Mouse (Mus musculus) CD4-positive, CD25-positive, alpha-beta regulatory T cell, adult 4 months (primary cell): ENCODE results near the gene Gtf3c1. TPM values are rescaled to one million over a fixed set of nuclear protein-coding genes. Genes with fewer than 3 reads are reported as not detected.
A peak's percentile ranks its signal among the peaks of the same experiment; 100 is the strongest.

Source experiments
- ATAC-seq: one replicate; pipeline ENCODE4 v1.8.0; 2017
- polyA plus RNA-seq, 2 experiments: library from polyadenylated mRNA; unstranded; fragments of 100-300 nt; shearing (Covaris generic); gene quantifications; one replicate each; pipeline ENCODE4 v1.2.1; 2017

Gtf3c1 gene
- polyA plus RNA-seq, 2 experiments from 2014 or later = 16.1 to 29.4 TPM

DNA sequence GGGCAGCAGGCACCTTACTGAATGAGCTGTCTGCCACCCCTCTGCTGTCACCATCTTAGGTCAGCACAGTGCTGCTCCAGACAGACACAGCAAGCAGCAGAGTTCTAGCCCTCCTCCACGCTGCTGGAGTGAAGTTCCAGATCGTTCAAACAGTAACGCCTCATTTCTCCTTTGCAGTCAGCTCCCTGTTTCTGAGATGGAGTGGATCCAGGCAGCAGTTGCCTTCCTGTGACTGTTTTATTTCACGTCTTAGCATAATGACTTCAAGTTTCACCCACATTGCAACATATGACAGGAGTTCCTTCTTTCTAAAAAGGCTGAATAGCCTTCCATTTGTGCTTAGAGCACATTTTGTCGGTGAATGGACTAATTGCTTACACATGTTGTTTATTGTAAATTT, 94.0 kb downstream of the Gtf3c1 start:
- ATAC-seq = no peak

DNA sequence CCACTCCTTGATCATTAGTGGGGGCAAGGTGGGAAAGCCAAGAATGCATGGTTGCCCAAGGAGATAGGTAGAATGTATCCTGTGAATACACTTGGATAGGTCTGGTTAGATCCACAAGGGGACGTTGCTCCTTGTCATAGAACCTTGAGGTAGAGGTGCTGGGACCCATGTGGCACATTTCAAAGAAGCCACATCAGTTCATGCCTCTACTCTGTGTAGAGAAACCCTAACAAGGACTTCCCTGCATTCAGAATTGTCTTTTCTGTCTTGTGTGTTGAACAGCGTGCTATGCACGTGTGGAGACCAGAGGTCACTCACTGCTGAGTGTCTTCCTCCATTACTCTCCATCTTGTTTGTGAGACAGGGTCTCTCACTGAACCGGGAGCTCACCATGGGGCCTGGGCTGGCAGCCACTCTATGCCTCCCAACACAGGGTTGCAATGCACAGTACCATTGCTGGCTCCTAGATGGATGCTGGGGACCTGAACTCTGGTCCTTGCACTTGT, 99.3 kb downstream of the Gtf3c1 start:
- ATAC-seq = no peak

DNA sequence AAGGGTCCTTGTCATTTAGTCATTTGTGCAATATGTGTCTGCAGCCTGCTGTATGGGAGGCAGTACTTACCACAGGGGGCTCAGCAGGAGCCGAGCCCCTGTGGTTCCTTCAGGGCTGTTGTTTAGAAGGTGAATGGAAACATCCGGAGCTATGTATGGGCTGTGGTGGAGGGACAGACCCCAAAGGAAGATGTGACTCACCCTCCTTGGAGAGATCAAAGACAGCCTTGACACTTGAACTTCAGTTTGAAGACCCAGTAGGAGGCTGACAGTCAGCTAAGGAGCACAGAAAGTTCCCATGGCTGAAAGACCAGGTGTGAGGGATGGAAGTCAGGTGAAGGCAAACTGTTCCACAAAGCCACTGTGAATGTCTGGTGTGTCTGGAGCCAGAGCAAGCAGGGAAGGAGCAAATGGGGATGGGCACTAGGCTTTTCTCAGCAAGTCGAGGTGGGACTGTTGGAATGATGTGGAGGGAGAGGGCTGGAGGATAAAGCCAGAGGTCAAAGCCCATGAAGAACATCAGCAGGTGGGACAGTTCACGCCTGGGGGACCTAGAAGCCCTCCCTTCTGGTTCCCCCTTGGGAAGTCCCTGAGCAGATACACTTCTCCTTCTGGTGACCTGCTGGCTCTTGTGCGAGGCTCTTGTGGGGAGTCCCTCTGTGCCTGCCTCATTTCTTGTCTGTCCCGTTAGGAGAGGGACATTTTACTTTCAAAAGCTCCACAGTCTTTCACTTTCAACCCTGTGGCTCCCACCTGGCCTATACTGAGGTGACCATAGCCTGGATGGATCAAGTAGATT, 100.0 kb downstream of the Gtf3c1 start:
- ATAC-seq = peak; percentile 72

DNA sequence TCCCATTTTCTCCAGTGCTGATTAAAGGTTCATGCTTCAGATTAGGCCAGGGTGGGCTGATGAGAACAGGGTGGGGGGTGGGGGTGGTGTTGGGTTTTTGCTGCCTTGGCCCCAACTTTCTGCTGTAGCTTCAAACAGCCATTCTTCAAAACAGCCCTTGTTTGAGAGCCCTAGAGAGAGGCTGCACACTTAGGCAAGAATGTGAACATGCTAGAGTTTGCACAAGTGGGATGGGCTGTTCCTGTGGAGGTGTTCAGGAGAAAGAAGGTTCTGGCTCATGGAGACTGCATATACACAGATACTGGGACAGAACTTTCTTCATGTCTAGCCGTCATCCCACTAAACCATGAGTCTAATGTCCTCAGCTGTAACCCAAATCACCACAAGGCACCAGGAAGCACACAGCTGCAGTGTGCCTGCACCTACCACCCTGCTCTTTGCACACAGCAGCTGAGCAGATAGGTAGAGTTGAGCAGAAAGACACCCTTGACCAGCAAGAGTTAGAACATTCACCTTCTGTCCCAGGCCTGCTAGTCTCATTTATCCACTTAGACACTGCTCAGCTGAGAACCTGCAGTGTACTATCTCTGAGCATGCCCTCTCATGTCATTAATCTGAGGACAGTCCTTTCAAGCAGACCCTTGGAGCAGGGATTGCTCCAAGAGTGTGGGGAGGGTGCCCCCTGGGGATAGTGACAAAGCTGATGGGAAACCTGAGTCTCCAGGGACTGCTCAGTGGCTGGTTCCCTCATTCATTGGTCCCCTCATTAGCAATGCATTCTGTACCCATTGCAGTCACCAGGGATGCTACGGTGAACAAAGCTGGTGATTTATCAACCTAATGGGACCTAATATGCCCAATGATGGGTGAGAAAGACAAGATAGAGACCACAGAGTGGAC, 101.1 kb downstream of the Gtf3c1 start:
- ATAC-seq = no peak

DNA sequence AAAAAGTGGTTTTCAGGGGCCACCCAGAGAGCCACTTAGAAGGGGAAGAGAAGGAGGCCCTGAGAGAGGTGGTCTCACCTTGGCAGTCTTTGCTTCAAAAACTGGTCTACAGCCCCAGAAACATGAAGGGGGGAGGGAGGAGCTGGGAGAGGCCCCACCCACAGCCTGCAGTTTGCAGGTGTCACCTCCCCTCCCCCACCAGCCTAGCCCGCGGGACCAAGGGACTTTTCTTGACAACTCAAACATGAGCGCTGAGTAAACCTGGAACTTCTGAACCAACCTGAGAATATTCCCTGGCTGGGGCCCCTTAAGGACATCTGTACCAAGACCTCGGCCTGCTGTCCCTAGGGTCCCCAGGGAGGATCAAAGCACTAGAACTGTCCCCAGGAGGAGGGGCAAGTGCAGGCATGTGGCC, 101.8 kb downstream of the Gtf3c1 start:
- ATAC-seq = peak; percentile 30

DNA sequence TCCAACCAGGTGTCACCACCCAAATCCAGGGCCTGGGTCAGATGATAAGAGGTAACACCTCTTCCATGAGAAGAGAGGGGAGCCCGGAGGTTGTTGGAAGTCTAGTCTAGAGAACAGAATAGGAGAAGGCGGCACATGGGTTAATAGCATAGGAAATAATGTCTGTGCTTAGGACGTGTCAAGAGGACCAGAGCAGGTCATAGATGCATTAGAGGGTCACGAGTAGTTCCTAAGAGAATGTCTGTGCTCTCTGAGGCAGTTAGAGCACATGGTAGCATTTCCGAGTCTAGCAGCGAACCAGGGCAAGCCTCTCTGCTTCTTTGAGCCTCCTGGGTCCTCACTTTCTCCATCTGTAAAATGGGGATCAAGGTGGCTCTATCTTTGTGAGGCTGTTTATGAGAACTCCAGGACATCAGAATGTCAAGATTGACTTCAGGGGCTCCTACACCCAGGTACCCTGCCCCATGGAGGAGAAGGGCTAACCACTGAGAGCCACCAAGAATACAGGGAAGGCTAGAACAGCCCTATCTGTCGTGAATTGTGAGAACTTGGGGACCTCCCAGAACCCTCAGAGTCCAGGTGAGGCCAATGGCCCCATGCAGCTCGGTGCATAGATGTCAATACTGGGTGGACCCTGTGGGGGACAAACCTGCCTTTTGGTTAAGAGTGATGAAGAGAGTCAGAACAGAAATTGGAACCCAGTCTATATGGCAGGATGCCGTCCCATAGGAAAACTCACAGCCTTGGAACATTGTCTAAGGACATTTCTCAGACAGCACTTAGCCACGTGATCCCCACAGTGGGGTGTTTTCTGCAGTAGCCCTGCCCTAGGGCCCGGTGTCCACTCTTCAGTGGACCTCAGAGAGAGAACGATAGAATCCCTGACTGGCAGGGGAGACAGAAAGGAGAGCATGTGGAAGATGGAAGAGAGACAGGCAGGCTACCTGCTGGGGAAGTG, 102.9 kb downstream of the Gtf3c1 start:
- no peak for ATAC-seq

DNA sequence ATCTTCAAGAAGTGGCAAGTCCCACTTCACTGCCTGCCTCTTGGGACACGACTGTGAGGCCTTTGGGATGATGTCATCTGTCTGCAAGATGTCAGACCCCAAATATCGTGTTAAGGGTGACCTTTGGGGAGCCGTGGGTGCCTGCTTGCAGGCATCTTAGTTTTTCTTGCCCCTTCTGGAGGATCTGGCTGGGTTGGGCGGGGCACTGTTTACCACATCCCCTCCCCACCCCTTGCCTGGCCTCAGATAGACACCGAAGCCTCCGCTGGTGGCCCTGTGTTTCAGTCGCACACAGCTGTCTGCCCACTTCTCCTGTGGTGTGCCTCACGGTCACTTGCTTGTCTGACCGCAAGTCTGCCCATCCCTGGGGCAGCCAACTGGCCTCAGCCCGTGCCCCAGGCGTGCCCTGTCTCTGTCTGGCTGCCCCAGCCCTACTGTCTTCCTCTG, 104.4 kb downstream of the Gtf3c1 start, which contains the start of gene Il21r:
Gene Il21r (plus strand): TSS at position 245 of the 447 bp plus-strand sequence.
- peak; percentile 58 for ATAC-seq

DNA sequence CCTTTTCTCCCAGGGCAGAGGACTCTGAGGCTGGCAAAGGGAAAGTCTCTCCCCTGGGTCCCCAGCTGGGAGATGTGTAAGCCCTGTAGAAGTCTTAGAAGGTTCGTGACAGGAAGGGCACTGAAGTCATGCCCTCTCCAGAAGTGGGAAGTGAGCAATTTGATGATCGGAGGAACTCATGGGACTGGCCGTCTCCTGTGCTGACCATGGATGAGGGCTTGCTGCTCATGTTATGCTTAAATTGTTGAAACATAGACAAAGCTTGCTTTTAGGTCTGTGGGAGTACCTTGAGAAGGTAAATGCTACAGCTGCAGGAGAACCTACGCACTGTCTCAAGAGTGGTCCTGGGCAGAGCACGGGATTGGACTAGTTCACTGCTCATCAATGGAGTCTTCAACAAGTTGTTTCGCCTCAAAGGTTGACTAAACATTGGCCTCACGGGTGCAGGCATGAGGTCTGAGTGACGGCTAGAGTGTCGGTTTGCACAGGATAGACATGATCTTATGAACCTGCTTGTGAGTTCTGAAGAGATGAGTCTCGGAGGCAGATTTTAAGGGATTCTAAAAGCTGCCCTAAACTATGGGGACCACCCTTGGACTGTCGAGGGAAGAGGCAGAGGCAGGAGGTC, 105.6 kb downstream of the Gtf3c1 start:
- ATAC-seq = no peak

DNA sequence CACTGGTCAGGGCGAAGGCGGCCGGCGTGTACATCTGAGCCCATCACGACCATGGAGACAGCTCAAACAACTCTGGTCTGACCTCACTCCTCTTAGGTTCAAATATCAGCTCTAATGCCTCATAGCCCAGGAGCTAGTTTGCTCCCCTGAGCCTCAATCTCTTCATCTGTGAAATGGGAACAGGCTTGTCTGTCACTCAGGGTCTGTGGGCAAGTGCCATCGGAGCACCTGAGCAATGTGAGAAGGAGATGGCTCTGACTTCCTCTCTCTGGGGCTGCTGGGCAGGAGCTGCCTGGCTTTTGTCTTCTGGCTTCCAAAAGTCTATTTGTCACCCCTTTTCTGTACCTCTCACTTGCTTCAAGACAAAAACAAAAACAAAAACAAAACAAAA, 106.3 kb downstream of the Gtf3c1 start:
- ATAC-seq = no peak

DNA sequence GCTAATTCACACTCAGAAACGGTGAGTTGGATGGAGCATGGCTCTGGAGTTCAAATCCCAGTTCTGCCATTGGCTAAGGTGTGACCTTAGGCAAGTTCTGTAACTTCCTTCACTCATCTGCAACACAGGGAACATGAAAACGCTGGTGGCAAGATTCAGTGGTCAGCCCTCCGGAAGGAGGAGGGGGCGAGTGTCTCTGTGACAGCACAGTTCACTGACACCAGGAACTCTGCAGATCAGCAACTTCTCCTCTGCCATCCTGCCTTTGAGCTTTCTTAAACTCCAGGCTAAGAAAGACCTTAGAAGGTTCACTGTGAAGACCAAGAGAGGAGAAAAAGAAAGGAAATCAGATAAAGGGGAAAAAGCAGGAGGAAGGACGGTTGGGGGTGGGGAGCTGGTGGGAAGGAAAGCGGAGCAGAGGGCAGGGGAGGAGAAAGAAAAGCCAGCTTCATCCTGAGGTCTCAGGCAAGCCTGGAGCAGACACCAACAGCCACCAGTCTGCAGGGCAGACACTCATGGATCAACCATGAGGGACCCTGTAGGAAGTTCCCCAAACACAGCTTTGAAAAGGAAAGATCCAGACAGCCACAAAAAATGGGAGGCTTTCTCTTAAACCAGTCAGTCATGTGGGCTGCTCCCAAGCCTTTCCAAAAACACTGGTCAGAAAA, 106.8 kb downstream of the Gtf3c1 start:
- no peak for ATAC-seq

DNA sequence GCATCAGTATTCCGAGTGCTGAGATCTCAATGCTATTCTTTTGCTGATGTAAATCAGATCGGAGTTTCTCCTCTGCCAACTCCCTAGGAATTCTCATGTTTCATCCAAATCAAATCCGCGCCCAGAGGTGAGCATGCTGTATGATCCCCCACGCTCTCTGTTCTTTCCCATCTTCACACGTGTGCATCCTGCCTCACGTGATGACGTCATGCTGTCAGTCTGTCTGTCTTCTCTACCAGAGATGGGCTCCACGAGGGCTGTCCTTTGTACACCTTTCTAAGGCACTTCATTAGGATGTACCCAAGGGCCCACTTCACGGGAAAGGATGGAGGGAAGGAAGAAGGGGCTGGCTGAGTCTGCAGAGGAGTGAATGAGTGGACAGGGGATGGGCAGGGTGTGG, 107.4 kb downstream of the Gtf3c1 start:
- ATAC-seq = no peak

DNA sequence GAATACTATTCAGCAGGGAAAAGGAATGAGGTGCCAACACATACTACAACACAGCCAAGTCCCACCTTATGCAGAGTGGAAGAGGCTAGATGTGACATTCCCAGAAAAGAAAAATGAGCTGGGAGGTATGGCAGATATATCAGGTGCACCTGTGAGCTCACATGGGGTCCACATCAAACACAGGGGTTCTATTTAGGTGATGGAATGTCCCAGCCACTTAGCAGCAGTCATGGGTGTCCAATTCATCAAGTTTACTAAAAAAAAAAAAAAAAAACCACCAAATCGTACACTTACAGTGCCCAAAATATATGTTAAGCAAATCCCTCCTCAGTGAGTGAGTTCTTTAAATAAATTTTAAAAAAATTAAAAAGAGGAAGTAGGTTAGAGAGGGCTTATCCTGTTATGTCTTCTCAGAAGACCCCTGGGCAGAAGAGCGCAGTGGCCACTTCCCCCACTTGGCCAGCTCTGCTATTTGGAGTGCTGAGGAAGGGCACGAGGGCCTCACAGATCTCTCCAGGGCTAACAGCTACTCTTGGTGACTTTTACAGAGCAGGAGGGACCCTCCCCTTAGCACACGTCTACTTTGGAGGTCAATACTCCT, 108.1 kb downstream of the Gtf3c1 start:
- ATAC-seq = no peak

DNA sequence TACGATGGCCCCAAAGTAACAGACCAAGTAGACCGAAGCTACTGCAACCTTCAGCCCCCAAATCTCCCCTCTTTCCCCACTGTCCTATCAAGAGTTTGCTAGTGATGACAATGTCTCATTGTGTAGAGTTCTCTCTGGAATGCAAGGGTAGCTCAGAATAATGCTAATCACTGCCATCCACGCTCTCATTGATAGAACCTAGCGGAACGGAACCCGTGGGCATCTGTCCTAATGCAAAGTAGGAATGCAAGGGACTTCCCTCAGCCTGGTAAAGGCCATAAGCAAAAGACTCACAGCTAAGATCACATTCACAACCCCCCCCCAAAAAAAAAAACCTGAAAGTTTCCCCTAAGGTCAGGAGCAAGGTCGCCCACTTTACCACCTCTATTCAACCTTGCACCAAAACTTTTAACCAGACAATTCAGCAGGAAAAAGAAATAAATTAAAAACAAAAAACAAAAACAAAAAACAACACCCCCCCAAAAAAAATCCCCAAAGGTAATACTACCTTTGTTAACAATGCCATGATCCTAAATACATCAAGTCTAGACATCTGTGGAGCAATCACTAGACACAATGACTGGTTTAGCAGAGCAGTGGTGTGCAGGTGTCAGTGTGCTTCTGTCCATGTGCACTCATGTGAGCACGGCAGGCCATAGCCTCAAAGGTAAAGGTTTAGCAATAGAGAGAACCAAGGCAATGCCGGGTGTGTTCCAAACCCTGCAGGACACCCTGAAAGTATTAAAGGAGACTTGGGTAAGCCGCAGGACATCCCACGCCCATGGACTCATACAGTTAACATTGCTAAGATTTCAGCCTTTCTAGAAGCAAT, 109.8 kb downstream of the Gtf3c1 start:
- no peak for ATAC-seq

DNA sequence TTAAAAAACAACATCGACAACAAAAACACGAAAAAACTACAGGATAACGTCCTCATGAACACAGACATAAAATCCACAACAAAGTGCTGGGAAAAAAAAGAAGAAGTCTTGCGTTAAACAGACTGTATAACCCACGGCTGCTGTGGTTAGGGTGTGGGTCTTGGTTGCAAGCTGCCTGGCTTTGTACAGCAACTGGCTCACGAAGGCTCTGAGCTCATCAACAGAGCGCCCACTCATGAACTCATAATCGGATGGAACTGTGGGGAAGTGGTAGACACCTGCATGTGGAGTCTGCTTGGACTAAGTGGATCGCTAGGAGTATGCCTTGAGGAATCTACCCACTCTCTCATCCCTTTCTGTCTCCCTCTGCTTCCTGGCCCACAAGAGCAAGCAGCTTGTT, 110.5 kb downstream of the Gtf3c1 start:
- peak; percentile 44 for ATAC-seq

DNA sequence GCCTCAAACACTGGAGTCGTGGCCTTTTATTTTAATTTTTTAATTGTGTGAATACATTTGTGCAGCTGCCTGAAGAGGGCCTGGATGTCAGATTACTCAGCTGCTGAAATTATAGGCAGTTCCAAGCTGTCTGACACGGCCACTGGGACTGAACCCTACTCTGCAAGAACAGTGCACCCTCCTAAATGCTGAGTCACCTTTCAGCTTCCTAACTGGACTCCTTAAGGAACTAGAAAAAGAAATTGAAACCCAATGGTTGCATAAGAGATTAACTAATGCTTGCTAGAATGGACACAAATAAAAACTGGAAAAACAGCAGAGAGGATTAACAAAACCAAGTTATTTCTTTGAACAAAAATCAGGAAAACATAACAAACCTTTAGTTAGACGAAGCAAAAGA, 111.2 kb downstream of the Gtf3c1 start:
- ATAC-seq = no peak

DNA sequence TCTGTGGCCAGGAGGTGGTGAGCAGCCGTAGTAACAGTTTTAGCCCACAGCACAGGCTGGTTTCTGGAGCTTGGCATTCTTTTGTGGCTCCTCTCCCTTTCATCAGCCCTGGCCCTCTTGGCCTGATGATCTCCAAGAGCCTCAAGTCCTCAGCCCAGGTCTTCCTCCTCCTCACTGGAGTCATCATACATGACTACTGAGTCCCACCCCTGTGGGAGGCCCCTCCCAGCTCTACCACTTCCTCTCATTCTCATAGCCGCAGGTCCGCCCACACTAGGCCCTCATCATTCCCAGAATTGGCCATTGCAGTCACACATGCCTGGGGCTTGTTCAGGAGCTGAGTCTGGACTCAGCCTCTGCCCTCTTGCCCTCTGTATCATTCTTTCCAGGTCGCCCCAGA, 113.7 kb downstream of the Gtf3c1 start:
- ATAC-seq = peak; percentile 87
